Mouse (Mus musculus) E14TG2a.4 (cell line): ENCODE data around the gene Ptprt.

Source experiments
- CTCF ChIP-seq: conservative IDR thresholded peaks from 2 replicates; pipeline ENCODE4 v1.5.1; 2014; ENCODE audit warnings: low read length
- NANOG ChIP-seq: IDR thresholded peaks from 2 replicates; pipeline ENCODE4 v1.6.1; 2014; ENCODE audit warnings: borderline replicate concordance, low read length, mixed read lengths
- POU5F1 ChIP-seq: IDR thresholded peaks from 2 replicates; pipeline ENCODE4 v1.6.1; 2014; ENCODE audit warnings: low read length, borderline replicate concordance

- no peak for TF ChIP-seq NANOG
- TF ChIP-seq CTCF, result no peak
- TF ChIP-seq POU5F1, result no peak
Observed at GRCm38 (mm10) chr2:162341846-162342245, 319.1 kb downstream of the Ptprt start.
